Mouse (Mus musculus) lung, postnatal 0 days (tissue): ENCODE measurements around the gene Gprc5b.

ENCODE experiments used
- CTCF ChIP-seq: IDR thresholded peaks from 2 replicates; pipeline ENCODE4 v1.5.1; 2016; ENCODE audit warnings: antibody characterized with exemption, mild to moderate bottlenecking
- EP300 ChIP-seq: IDR thresholded peaks from 2 replicates; pipeline ENCODE4 v1.6.1; 2016; ENCODE audit warnings: antibody characterized with exemption, mild to moderate bottlenecking, control low read depth

GRCm38 (mm10) chr7:118975837-118976236 is 19.2 kb downstream of the Gprc5b start:
- TF ChIP-seq CTCF (no peak), EP300 (no peak)
